Mouse (Mus musculus) heart, postnatal 0 days (tissue): ENCODE data around the gene Vdr. TPM values are rescaled to one million over a fixed set of nuclear protein-coding genes. Genes with fewer than 3 reads are reported as not detected.

Source experiments
- ATAC-seq: fragments of 200-750 bp; cut with Nextera tagmentation; 2 replicates; pipeline ENCODE4 v1.8.0; 2017; ENCODE audit warnings: low read depth, moderate number of reproducible peaks, moderate library complexity; ENCODE audit not compliant: insufficient read depth
- DNase-seq: peaks from one replicate; pipeline ENCODE4 v3.0.0-alpha.2; 2016; ENCODE audit warnings: low spot score
- H3K27ac ChIP-seq: fragments of 300-500 bp; sonication (generic); 2 replicates; pipeline ENCODE4 v1.5.1; 2014; ENCODE audit warnings: low read depth, mild to moderate bottlenecking
- H3K27me3 ChIP-seq: fragments of 300-500 bp; sonication (generic); 2 replicates; pipeline ENCODE4 v1.6.1; 2014; ENCODE audit warnings: low read length, mixed read lengths; ENCODE audit not compliant: control insufficient read depth, insufficient read depth
- H3K36me3 ChIP-seq: fragments of 300-500 bp; sonication (generic); replicated peaks from 2 replicates; pipeline ENCODE4 v1.6.1; 2014; ENCODE audit warnings: low read length, mixed read lengths; ENCODE audit not compliant: control insufficient read depth, insufficient read depth
- H3K4me1 ChIP-seq: fragments of 300-500 bp; sonication (generic); 2 replicates; pipeline ENCODE4 v1.6.1; 2014; ENCODE audit warnings: antibody characterized with exemption; ENCODE audit not compliant: control insufficient read depth, insufficient read depth
- H3K4me2 ChIP-seq: fragments of 300-500 bp; sonication (generic); 2 replicates; pipeline ENCODE4 v1.6.1; 2014; ENCODE audit warnings: low read depth, mild to moderate bottlenecking, low read length, moderate library complexity
- H3K4me3 ChIP-seq: fragments of 300-500 bp; sonication (generic); 2 replicates; pipeline ENCODE4 v1.5.1; 2014; ENCODE audit warnings: low read depth, low read length
- H3K9ac ChIP-seq: fragments of 300-500 bp; sonication (generic); replicated peaks from 2 replicates; pipeline ENCODE4 v1.6.1; 2014; ENCODE audit warnings: low read depth, low read length, mixed read lengths
- H3K9me3 ChIP-seq: fragments of 300-500 bp; sonication (generic); replicated peaks from 2 replicates; pipeline ENCODE4 v1.6.1; 2016; ENCODE audit warnings: low read length; ENCODE audit not compliant: control insufficient read depth
- CTCF ChIP-seq: IDR thresholded peaks from 2 replicates; pipeline ENCODE4 v1.5.1; 2016; ENCODE audit warnings: antibody characterized with exemption, control low read depth, low read depth
- EP300 ChIP-seq: IDR thresholded peaks from 2 replicates; pipeline ENCODE4 v1.6.1; 2016; ENCODE audit warnings: antibody characterized with exemption, low read depth
- WGBS: fragments of 180-500 bp; shearing (Covaris S2); extraction: QIAGEN DNeasy Blood & Tissue Kit; methylation state at CpG from one replicate; pipeline ENCODE4 v1.1.7; 2014; 5-methylcytosine and 5-hydroxymethylcytosine counted together
- polyA plus RNA-seq: library from polyadenylated mRNA; unstranded; fragments of >200 nt; fragmentation: Nextera tagmentation; extraction: Ambion mirVana; gene quantifications from 2 replicates; pipeline ENCODE4 v1.2.1, GENCODE M21; 2015
- total RNA-seq: library from RNA; depleted of rRNA; stranded (reverse); fragments of >200 nt; gene quantifications from 2 replicates; pipeline ENCODE4 v1.2.3, GENCODE M21; 2014; ENCODE audit warnings: low replicate concordance

Vdr gene
- total and polyA plus RNA-seq, 2 experiments from 2014 or later, result 0.15 to 2.6 TPM

GRCm38 (mm10) chr15:97839012-97839411 lies 71.4 kb downstream of the Vdr start:
- TF ChIP-seq EP300, result no peak
- TF ChIP-seq CTCF, result no peak
- ATAC-seq, result no peak
- Histone ChIP-seq H3K4me2 (no peak overlapping the region), H3K4me1 (peaks cover 48% of the 10 kb centered on the region), H3K9me3 (no peaks in the 10 kb centered on the region), H3K36me3 (no peaks in the 10 kb centered on the region), H3K9ac (no peak overlapping the region), H3K27ac (peak overlapping the region; percentile 68), H3K27me3 (no peaks in the 10 kb centered on the region), H3K4me3 (no peak overlapping the region)
- no peak for DNase-seq
- 78% methylated on average over 2 of the region's 2 CpGs for WGBS

GRCm38 (mm10) chr15:97838395-97838794 lies 72.0 kb downstream of the Vdr start:
- no peak for DNase-seq
- peak overlapping the region; percentile 65; the same call in 1 of the 2 replicates for H3K27ac ChIP-seq
- H3K4me1 ChIP-seq, result peaks cover 48% of the 10 kb centered on the region
- 76% methylated on average over 4 of the region's 4 CpGs for WGBS
- no peaks in the 10 kb centered on the region for H3K27me3 ChIP-seq
- H3K9me3 ChIP-seq, result no peaks in the 10 kb centered on the region
- TF ChIP-seq EP300, result no peak
- TF ChIP-seq CTCF, result no peak
- ATAC-seq, result no peak
- no peak overlapping the region for H3K4me3 ChIP-seq
- no peaks in the 10 kb centered on the region for H3K36me3 ChIP-seq
- no peak overlapping the region for H3K4me2 ChIP-seq
- no peak overlapping the region for H3K9ac ChIP-seq

- H3K4me3 ChIP-seq, result no peak overlapping the region
- H3K4me2 ChIP-seq, result peak overlapping the region; percentile 22; the same call in 1 of the 2 replicates
- H3K36me3 ChIP-seq, result no peaks in the 10 kb centered on the region
- H3K9me3 ChIP-seq, result no peaks in the 10 kb centered on the region
- 11% methylated on average over 8 of the region's 8 CpGs for WGBS
- ATAC-seq, result peak; percentile 26
- peak; percentile 51 for DNase-seq
- H3K27ac ChIP-seq, result peak overlapping the region; percentile 65
- H3K4me1 ChIP-seq, result peaks cover 54% of the 10 kb centered on the region
- no peak for TF ChIP-seq EP300
- TF ChIP-seq CTCF, result no peak
- 0 out of 2 replicates have a peak overlapping the region, but pooled peaks have one; percentile 12 for H3K9ac ChIP-seq
- H3K27me3 ChIP-seq, result no peaks in the 10 kb centered on the region
These were observed 72.9 kb downstream of the Vdr start for GRCm38 (mm10) chr15:97837491-97838061.

- Histone ChIP-seq H3K4me3 (no peak overlapping the region), H3K36me3 (no peaks in the 10 kb centered on the region), H3K27me3 (no peaks in the 10 kb centered on the region), H3K9ac (no peak overlapping the region), H3K9me3 (no peaks in the 10 kb centered on the region), H3K4me1 (peaks cover 57% of the 10 kb centered on the region), H3K27ac (peak overlapping the region; percentile 65; the same call in 1 of the 2 replicates), H3K4me2 (no peak overlapping the region)
- WGBS, result 51% methylated on average over 8 of the region's 8 CpGs
- no peak for TF ChIP-seq EP300
- no peak for TF ChIP-seq CTCF
- no peak for DNase-seq
- no peak for ATAC-seq
These were observed 73.6 kb downstream of the Vdr start for GRCm38 (mm10) chr15:97836894-97837247.

GRCm38 (mm10) chr15:97836153-97836893 lies 74.1 kb downstream of the Vdr start:
- peaks cover 57% of the 10 kb centered on the region for H3K4me1 ChIP-seq
- peak overlapping the region; percentile 65; the same call in 1 of the 2 replicates for H3K27ac ChIP-seq
- no peaks in the 10 kb centered on the region for H3K27me3 ChIP-seq
- WGBS, result 60% methylated on average over 17 of the region's 17 CpGs
- H3K9me3 ChIP-seq, result no peaks in the 10 kb centered on the region
- DNase-seq, result no peak
- H3K4me2 ChIP-seq, result no peak overlapping the region
- no peak overlapping the region for H3K9ac ChIP-seq
- no peak for ATAC-seq
- TF ChIP-seq EP300, result no peak
- no peak for TF ChIP-seq CTCF
- H3K4me3 ChIP-seq, result no peak overlapping the region
- H3K36me3 ChIP-seq, result no peaks in the 10 kb centered on the region
